Mouse (Mus musculus) adrenal gland, postnatal 25 days (tissue): ENCODE data around the gene Ccser1. TPM values are rescaled to one million over a fixed set of nuclear protein-coding genes. Genes with fewer than 3 reads are reported as not detected.

Experiments used
- DNase-seq: peaks from one replicate; pipeline ENCODE4 v3.0.0; 2021; ENCODE audit warnings: mixed read lengths
- total RNA-seq: library from RNA; stranded (reverse); gene quantifications from 2 replicates; pipeline ENCODE4 v1.2.3, GENCODE M21; 2021

Gene Ccser1
- total RNA-seq, 1 experiment from 2014 or later = 2.8 TPM

DNA sequence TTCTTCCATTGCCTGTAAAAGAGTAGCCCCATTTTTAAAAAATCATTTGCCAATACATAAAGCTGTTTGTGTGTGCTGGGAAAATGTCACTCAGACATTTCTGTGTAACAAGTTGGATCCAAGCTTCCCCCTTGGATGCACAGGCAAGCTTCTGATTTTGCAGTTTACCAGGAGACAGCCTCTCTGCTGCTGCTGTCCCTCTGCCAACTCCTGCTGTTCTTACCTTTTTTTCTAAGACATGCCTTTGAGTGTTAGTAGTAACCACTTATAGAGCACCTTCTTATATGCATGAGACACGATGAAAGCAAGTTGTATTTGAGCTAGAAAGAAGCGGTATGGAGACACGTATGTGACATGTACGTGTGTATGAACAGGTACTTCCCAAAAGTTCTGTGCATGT is 120.3 kb downstream of the Ccser1 start:
- no peak for DNase-seq

DNA sequence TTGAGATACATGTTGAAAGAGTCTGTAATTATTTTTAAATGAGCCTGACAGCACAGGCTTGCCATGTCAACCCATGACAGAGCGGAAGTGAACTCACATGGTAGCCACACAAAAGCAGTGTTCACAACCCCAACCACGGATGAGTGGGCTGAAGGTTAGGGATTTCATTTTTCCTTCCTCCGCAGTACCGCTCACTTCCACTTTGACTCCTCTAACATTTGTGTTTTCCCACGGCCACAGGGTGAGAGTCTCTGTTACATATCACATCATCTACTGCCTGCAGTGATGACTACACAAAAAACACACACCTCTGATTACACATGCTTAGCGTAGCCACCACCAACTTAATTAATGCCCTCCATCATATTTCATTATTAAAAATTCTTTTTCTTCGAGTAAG is 120.9 kb downstream of the Ccser1 start:
- no peak for DNase-seq

DNA sequence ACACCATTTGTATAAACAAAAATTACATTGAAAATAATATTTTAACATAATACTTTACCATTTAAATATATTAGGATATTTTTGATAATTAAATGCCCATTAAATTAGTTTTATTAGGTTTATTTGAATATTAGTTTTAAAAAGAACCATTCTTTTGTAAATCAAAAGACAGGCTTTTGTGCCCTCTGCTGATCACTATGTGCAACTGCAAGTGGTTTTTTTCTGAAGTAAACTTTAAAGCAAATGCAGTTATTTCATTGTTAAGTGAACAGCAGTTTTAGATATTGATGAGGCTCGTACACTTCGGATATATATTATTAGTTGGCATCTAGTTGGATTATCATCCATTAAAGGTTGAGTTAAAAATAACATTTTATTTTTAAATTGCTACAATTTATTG is 121.5 kb downstream of the Ccser1 start:
- no peak for DNase-seq

- no peak for DNase-seq
Measured at GRCm38 (mm10) chr6:61311324-61312091, 131.4 kb downstream of the Ccser1 start.

DNA sequence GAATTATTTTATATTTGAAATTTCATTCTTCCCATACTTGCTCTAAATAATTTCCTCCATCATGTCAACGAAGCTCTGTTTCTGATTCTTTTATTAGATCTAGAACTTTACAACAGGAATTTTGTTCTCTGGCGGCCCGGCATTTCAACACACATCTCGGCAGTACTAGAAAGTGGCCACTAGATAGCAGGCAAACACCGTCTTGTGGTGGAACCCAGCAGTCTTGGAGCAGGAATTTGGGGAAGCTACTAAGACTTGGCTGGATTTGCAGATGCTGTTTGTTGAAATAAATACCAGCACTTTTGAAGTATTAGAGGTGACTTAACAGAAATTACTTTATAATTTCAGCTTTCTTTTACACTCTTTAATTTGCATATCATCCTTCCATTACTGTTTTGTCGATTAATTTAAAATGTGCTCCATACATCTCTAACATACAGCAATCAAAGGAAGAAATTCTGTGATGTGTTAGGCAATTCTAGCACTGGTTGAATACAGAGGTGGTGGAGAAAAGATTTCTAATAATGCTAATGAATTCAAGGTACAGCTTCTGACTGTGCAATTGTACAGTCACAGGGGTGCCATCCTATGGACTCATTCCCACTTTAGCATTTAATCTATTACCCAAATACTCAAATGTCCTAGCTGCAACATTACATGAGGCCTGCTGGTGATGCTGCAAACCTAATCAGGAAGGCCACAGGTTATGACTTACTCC is 135.9 kb downstream of the Ccser1 start:
- peak; percentile 12 for DNase-seq

DNA sequence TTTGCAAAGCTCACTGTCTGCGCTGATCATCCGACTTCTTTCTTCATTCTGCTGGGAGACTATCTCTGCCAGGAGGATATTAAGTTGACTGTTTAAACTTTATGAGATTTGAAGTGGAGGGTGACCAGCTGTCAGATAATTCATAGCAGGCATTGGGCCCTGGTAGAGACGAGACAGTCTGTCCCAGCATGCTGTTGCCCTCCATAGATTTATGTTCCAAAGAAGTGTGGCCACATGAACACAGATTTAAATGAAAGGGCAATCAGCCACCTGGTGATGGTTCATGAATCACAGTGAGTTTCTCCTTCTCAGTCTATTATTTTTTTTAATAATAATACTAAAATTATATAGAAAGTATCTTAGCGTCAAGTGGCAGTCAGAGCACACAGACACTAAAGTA is 140.7 kb downstream of the Ccser1 start:
- DNase-seq = no peak

- DNase-seq = no peak
Measured at GRCm38 (mm10) chr6:61322328-61322727, 142.2 kb downstream of the Ccser1 start.

DNA sequence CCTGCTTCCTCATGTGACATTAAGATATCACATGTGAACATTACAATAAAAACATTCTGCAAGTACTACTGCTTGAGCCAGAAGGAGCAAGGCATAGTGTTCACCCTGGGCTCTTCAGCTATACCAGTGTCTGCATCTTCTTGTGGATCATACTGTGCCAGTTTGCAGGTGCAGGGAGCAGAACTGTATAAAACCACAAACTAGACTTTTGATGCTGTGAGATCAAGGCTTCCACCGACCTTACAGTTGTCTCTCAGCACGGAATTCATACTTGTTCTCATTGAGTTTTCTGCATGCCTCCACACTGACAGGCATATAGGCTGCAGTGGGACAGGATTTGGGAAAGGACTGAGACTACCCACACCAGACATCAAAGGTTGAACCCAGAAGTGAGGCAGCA is 146.0 kb downstream of the Ccser1 start:
- DNase-seq = no peak

DNA sequence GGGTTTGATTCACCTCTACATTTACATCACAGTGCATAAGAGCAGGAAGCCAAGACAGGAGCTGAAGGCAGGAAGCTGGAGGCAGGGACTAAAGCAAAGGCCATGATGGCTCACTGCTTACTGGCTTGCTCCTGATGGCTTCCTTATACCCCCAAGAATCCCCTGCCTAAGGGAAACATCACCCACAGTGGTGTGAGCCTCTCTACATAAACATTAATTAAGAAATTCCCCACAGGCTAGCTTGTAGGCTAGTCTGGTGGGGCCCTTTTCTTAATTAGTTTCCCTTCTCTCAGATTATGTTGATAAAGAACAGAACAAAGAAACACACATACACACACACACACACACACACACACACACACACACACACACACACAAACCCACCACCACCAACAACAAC is 148.9 kb downstream of the Ccser1 start:
- no peak for DNase-seq

DNA sequence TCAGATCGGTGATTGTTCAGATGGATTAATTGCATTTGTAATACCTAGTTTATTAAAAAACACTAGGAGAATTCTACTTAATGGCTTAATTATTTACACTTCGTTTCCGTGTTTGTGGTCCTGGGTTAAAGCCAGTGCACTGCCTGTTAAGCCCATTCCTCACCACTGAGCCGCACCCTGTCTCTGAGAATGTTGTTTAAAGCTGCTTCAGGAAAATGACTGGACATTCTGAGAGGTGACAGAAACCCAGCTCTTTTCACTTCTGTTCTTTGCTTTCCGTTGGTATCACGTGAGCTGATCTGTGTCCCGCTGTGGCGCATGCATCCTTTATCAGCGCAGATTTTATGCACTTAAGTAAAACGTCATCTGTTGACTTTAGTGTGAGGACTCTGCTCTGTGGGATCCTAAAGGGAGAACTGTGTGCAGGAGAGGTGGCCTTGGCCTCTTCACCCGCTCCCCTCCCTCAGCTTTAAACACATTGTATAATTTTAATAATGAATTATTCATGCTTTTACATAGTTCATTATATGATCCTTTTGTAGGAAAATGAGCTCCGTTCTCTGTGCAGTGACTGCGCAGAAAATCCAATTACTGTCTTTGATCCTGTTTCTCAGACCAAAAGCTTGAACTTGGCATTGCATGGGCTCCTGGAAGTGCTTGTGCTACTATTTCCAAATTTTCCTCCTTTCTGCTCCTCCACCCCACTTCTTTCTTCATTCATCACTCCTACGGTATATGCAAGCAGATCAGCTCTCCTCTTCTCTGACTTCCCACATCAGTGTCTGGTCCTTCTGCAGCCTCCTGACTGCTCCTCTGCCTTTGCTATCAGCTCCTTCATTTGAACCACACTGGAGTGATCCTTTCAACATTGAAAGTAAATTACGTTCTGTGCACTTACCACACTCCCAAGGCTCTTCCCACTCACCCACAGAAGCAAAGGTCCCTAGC is 149.7 kb downstream of the Ccser1 start:
- DNase-seq = no peak

GRCm38 (mm10) chr6:61334466-61334865 is 154.3 kb downstream of the Ccser1 start:
- no peak for DNase-seq

DNA sequence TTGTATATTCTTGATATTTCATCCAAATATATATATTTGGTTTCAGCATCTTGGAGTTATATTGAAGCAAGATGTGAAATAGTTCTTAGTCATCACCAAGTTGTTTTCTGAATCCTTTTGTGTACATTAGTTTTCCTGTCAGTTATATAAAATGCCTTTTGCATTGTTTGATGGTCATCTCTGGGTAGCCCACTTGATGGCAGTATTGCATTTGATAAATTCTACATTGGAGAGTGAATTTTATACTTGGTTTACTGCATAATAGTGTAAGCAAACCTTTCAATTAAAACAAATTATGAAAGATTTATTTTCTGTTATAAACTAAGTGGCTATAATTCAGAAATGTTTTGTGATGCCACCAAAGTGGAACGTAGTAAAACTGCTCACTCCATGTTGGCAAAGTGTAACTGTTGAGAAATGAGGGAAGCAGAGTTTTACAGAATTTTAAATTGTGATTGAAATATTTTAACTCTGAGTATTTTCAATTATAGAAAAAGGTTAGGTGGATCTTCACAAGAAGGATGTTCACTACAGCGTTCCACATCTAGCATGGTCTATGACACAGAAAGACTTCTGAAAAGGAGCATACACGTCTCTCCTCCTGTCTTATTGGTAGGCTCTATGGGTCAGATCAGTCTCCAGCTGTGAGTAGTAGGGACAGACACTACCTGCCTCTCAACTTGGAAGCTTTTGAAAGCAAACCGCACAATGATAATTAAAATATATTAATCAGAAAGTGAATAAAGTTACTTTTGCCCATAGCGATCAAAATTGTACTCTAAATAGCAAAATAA is 167.1 kb downstream of the Ccser1 start:
- DNase-seq = no peak

DNA sequence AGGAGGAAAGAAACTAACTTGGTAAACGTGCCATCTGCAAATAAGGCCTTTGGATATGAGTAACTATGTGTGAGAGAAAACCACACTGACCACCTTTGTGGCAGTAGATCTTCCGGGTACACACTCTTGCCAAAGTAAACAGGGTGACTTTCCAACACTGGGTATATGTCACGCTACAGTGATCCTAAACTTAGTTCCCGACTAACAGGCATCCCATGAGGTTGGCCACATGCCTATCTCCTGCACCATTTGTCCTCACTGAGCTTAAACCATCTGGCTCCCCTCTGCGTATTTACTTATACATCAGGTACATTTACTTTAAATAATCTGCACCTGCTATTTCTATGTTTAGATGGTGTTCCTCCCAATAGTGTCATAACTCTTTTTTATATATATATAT is 183.6 kb downstream of the Ccser1 start:
- no peak for DNase-seq

DNA sequence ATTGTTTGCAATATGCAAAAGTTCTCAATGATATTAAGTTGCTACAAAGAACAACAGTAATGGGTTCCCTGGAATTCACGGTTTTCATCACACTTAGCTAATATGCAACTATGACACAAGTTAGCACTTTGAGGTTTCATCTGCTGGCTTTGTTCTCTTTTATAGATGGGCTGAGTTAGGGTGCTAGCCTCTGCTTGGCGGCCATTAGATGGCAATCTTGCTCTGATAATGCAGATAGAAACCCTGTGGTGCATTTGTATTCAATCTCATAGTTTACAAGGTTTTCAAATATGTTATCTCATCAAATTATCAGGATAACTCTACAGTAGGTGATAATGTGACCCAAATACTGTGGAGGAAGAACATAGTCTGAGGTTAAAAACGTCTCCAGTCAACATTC is 202.4 kb downstream of the Ccser1 start:
- no peak for DNase-seq

- no peak for DNase-seq
Measured at GRCm38 (mm10) chr6:61382991-61383390, 202.9 kb downstream of the Ccser1 start.

- DNase-seq = no peak
Measured at GRCm38 (mm10) chr6:61387046-61387445, 206.9 kb downstream of the Ccser1 start.

- no peak for DNase-seq
Measured at GRCm38 (mm10) chr6:61427490-61427889, 247.4 kb downstream of the Ccser1 start.

GRCm38 (mm10) chr6:61430881-61431725 is 251.0 kb downstream of the Ccser1 start:
- no peak for DNase-seq

DNA sequence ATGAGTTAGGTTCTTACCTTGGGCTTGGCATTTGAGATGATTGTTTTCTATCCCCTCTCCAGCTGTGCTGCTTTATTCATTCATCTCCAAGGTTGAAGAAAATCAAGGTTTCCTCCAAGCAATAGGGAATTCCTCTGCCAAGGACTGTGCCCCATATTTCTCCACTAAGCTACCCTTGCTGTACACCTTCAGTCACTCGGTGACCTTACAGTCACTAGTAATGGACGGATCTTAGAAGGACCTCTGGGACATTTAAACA is 251.5 kb downstream of the Ccser1 start:
- DNase-seq = no peak

GRCm38 (mm10) chr6:61432167-61432566 is 252.0 kb downstream of the Ccser1 start:
- no peak for DNase-seq

DNA sequence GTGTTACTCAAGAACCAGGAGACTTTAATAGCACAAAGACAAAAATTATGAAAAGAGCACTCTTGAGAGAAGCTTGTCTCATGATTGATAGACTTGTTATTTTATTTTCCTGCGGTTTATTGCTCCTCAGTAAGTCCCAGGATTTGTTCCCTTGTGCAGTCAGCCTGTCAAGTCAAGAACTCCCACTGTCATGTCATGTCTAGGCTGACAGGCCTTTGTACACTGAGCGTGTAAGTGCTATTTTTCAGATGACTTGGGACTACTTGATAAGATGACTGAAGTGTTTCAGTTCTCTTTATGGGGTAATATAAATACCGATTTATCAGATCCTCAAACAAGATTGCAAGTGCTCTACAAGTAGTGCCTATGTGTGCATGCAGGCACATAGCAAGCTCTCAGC is 252.6 kb downstream of the Ccser1 start:
- no peak for DNase-seq
